Mouse (Mus musculus): ENCODE measurements around the gene Kmt5a. TPM values are rescaled to one million over a fixed set of nuclear protein-coding genes. Genes with fewer than 3 reads are reported as not detected.

The Kmt5a gene
- polyA plus RNA-seq, 1 experiment = 76.5 TPM

DNA sequence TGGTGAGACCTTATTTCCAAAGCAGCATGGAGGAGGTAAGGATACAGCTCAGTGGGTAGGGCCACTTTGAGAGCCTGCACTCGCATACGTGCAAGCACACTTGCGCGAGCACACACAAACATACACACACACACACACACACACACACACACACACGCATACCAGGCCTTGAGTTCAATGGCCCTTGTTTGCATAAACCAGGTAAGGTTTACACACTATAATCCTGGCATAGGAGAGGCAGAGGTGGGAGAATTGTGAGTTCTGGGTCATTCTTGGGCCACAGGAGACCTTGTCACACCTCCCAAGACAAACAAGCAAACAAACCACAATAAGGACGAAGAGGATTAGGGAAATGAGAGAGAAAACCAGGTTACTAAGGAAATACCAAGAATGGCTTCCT, 69.5 kb downstream of the Kmt5a start:
- TF ChIP-seq POLR2A (IDR thresholded peaks at IDR 0.05; ENCODE audit: control insufficient read depth, extremely low read depth, insufficient read depth, low read length, poor library complexity) (no peak), CTCF (IDR thresholded peaks at IDR 0.05; ENCODE audit: borderline replicate concordance, control insufficient read depth, extremely low read depth, insufficient read depth, low read length, poor library complexity) (no peak)
- Histone ChIP-seq H3K4me1 (replicated peaks; ENCODE audit: control insufficient read depth, insufficient read depth, low read length) (no peaks in the 10 kb centered on the region), H3K36me3 (ENCODE audit: control insufficient read depth, insufficient read depth, low read length) (no peaks in the 10 kb centered on the region), H3K27ac (ENCODE audit: control insufficient read depth, insufficient read depth, low read length) (no peak overlapping the region), H3K27me3 (ENCODE audit: control insufficient read depth, insufficient read depth, low read length) (no peaks in the 10 kb centered on the region), H3K4me3 (ENCODE audit: control insufficient read depth, insufficient read depth, low read length) (no peak overlapping the region)
- DNase-seq = no peak
- WGBS = 96% methylated on average over 6 of the region's 6 CpGs

DNA sequence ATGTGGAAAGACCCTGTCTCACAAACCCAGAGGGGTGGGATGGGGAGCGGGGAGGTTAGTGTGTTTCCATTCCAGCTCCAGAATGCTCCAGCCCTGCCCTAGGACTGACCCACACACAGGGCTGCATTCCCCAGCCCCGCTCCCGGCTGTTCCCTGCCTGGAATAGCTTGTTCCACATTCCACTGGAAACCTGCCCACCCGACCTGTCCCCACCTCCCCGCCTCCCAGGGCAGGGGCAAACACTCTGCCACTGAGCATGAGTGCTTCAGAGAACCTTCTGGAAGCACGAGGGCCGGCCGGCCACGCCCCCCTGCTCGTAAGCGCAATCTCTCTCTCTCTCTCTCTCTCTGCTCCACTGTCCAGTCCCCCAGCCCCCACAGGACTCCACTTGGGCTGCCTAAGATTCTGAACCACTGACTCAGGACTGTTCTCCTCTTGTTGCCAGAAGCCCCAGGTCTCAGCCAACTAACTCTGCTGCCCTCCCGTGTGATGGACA, 70.1 kb downstream of the Kmt5a start:
- Histone ChIP-seq H3K27me3 (ENCODE audit: control insufficient read depth, insufficient read depth, low read length) (no peaks in the 10 kb centered on the region), H3K4me1 (replicated peaks; ENCODE audit: control insufficient read depth, insufficient read depth, low read length) (no peaks in the 10 kb centered on the region), H3K36me3 (ENCODE audit: control insufficient read depth, insufficient read depth, low read length) (no peaks in the 10 kb centered on the region), H3K27ac (ENCODE audit: control insufficient read depth, insufficient read depth, low read length) (no peak overlapping the region), H3K4me3 (ENCODE audit: control insufficient read depth, insufficient read depth, low read length) (no peak overlapping the region)
- no peak for DNase-seq
- no peak for TF ChIP-seq CTCF (IDR thresholded peaks at IDR 0.05; ENCODE audit: borderline replicate concordance, control insufficient read depth, extremely low read depth, insufficient read depth, low read length, poor library complexity)
- no peak for TF ChIP-seq POLR2A (IDR thresholded peaks at IDR 0.05; ENCODE audit: control insufficient read depth, extremely low read depth, insufficient read depth, low read length, poor library complexity)
- 92% methylated on average over 12 of the region's 12 CpGs for WGBS

DNA sequence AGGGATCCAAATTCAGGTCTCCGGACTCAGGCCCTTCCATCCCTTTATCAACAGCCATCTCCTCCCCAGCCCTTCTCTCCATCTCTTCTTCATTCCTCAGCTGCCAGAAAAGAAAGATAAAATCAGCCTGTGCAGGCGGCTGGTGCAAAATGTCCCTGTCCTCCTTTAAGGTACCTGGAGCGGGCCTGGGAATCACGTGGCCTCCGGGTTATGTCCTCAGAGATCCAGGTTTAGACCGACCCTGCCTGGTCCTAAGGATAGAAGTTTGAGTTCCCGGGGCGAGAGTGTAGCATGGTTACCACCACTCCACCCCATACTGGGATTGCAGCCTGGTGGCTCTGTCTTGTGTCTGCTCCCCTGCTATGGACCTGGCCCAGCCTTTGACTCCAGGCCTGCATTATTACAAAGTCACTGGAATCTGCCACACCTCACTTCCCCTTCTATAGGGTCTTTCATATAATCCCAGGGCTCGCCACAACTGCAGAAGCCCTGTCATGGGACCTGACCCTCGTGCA, 70.9 kb downstream of the Kmt5a start:
- WGBS = 95% methylated on average over 10 of the region's 10 CpGs
- TF ChIP-seq POLR2A (IDR thresholded peaks at IDR 0.05; ENCODE audit: control insufficient read depth, extremely low read depth, insufficient read depth, low read length, poor library complexity) = no peak
- no peak for TF ChIP-seq CTCF (IDR thresholded peaks at IDR 0.05; ENCODE audit: borderline replicate concordance, control insufficient read depth, extremely low read depth, insufficient read depth, low read length, poor library complexity)
- H3K4me1 ChIP-seq (replicated peaks; ENCODE audit: control insufficient read depth, insufficient read depth, low read length) = no peaks in the 10 kb centered on the region
- no peak overlapping the region for H3K4me3 ChIP-seq (ENCODE audit: control insufficient read depth, insufficient read depth, low read length)
- no peak overlapping the region for H3K27ac ChIP-seq (ENCODE audit: control insufficient read depth, insufficient read depth, low read length)
- no peaks in the 10 kb centered on the region for H3K27me3 ChIP-seq (ENCODE audit: control insufficient read depth, insufficient read depth, low read length)
- no peak for DNase-seq
- H3K36me3 ChIP-seq (ENCODE audit: control insufficient read depth, insufficient read depth, low read length) = no peaks in the 10 kb centered on the region

Other genes starting within 250 kb of the Kmt5a start
- gene Pitpnm2, start 190.2 kb upstream of the Kmt5a start, polyA plus RNA-seq (2012; rRNA removed) = 279 and 356 TPM in 2 replicates
- 16.2 and 19.6 TPM in 2 replicates for gene Mphosph9, start 112.0 kb upstream of the Kmt5a start, polyA plus RNA-seq (2012; rRNA removed)
- gene 2810006K23Rik, start 111.8 kb upstream of the Kmt5a start, polyA plus RNA-seq (2012; rRNA removed) = 5.7 and 6.4 TPM in 2 replicates
- gene Cdk2ap1, start 76.8 kb upstream of the Kmt5a start, polyA plus RNA-seq (2012; rRNA removed) = 191 and 206 TPM in 2 replicates
- 36.3 and 40.8 TPM in 2 replicates for gene Sbno1, start 13.9 kb upstream of the Kmt5a start, polyA plus RNA-seq (2012; rRNA removed)
- gene Rilpl2, start 38.4 kb downstream of the Kmt5a start, polyA plus RNA-seq (2012; rRNA removed) = 38.5 and 38.6 TPM in 2 replicates
- 4.6 and 5.0 TPM in 2 replicates for gene Snrnp35, start 43.2 kb downstream of the Kmt5a start, polyA plus RNA-seq (2012; rRNA removed)
- gene Rilpl1, start 91.5 kb downstream of the Kmt5a start, polyA plus RNA-seq (2012; rRNA removed) = 3.6 and 9.5 TPM in 2 replicates
- gene Tmed2, start 100.8 kb downstream of the Kmt5a start, polyA plus RNA-seq (2012; rRNA removed) = 134 and 198 TPM in 2 replicates
- 33.2 and 38.5 TPM in 2 replicates for gene Ddx55, start 112.9 kb downstream of the Kmt5a start, polyA plus RNA-seq (2012; rRNA removed)
- 25.2 and 25.4 TPM in 2 replicates for gene Eif2b1, start 139.2 kb downstream of the Kmt5a start, polyA plus RNA-seq (2012; rRNA removed)
- 55.7 and 57.6 TPM in 2 replicates for gene Gtf2h3, start 139.2 kb downstream of the Kmt5a start, polyA plus RNA-seq (2012; rRNA removed)
- gene Atp6v0a2, start 188.6 kb downstream of the Kmt5a start, polyA plus RNA-seq (2012; rRNA removed) = 122 and 127 TPM in 2 replicates